Mouse (Mus musculus): ENCODE measurements at regions not wholly inside any gene's neighbourhood (a gene's known extent, or its start where the extent isn't known, plus 50 kb on each side); places are given as distances from the start of the nearest gene placed in this dataset.

DNA sequence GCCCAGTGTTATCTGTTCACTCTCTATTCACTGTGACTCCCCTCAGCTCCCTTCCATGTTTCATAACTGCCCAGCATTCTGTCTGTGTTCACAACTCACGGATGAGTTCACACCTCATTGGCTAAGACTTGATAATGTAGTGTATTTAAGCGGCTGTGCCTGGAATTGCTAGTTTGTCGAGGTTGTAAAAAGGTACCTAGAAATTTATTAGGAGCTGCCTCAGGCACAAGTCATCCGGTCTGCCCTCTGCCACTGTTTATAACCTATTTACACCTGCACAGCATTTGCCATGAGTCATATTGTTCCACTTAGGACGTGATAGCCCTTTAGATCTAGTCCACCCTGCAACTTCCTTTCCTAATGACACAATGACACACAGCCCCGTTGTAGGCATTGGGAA is 50.0 kb upstream of the Pgrmc2 start:
- no peak for TF ChIP-seq POLR2A (IDR thresholded peaks at IDR 0.05; ENCODE audit: low read depth, low read length)
- TF ChIP-seq CTCF (IDR thresholded peaks at IDR 0.05; ENCODE audit: extremely low read depth, insufficient read length, insufficient replicate concordance, low read depth, low read length), result no peak
- Histone ChIP-seq H3K4me1 (ENCODE audit: control insufficient read depth, insufficient read depth, insufficient read length, low read length) (peaks cover 8% of the 10 kb centered on the region), H3K27ac (ENCODE audit: insufficient read depth, low read depth, low read length) (no peak overlapping the region), H3K36me3 (ENCODE audit: control insufficient read depth, insufficient read depth, low read length) (no peaks in the 10 kb centered on the region), H3K27me3 (ENCODE audit: control insufficient read depth, insufficient read depth, low read length) (no peaks in the 10 kb centered on the region), H3K4me3 (ENCODE audit: low read depth, low read length) (no peak overlapping the region)
- WGBS, result 20% methylated on average over 6 of the region's 6 CpGs
